Mouse (Mus musculus) heart, embryonic 16.5 days (tissue): ENCODE data around the gene Rab5a. TPM values are rescaled to one million over a fixed set of nuclear protein-coding genes. Genes with fewer than 3 reads are reported as not detected.

ENCODE experiments used
- polyA plus RNA-seq: library from polyadenylated mRNA; unstranded; fragments of >200 nt; fragmentation: Nextera tagmentation; extraction: Ambion mirVana; gene quantifications from 2 replicates; pipeline ENCODE4 v1.2.1, GENCODE M21; 2015

The Rab5a gene
- polyA plus RNA-seq, 1 experiment from 2014 or later, result 70.1 TPM

Other genes with a start within 250 kb of the Rab5a start
- gene Efhb, start 15.9 kb upstream of the Rab5a start, polyA plus RNA-seq, result 0.41 and 0.47 TPM in 2 replicates
- gene Pp2d1, start 60.2 kb downstream of the Rab5a start, polyA plus RNA-seq, result 0.07 and 0.14 TPM in 2 replicates
- 10.7 and 12.1 TPM in 2 replicates for gene Kat2b, start 87.6 kb downstream of the Rab5a start, polyA plus RNA-seq
- gene Sgo1, start 210.1 kb downstream of the Rab5a start, polyA plus RNA-seq, result 16.4 and 16.8 TPM in 2 replicates